Mouse (Mus musculus) frontal cortex, adult (tissue): ENCODE data around the gene Pfkfb1.

Source experiments
- ATAC-seq: cut with Nextera tagmentation; 2 replicates; pipeline ENCODE4 v1.9.2; 2017; ENCODE audit warnings: mild to moderate bottlenecking, moderate library complexity, mixed read lengths; ENCODE audit not compliant: low TSS enrichment

Pfkfb1 gene

GRCm38 (mm10) chrX:150677505-150677904 lies 89.5 kb downstream of the Pfkfb1 start:
- ATAC-seq = no peak
